Mouse (Mus musculus) intestine, postnatal 0 days (tissue): ENCODE data around the gene Ltbp3. TPM values are rescaled to one million over a fixed set of nuclear protein-coding genes. Genes with fewer than 3 reads are reported as not detected.
A peak's percentile ranks its signal among the peaks of the same experiment; 100 is the strongest.

Experiments used
- ATAC-seq: fragments of 200-750 bp; cut with Nextera tagmentation; 2 replicates; pipeline ENCODE4 v1.8.0; 2017; ENCODE audit warnings: mild to moderate bottlenecking, moderate TSS enrichment, moderate library complexity
- H3K27ac ChIP-seq: fragments of 300-500 bp; sonication (generic); 2 replicates; pipeline ENCODE4 v1.5.1; 2014; ENCODE audit warnings: mild to moderate bottlenecking, low read depth, low read length, moderate library complexity
- H3K27me3 ChIP-seq: fragments of 300-500 bp; sonication (generic); replicated peaks from 2 replicates; pipeline ENCODE4 v1.6.1; 2014; ENCODE audit warnings: low read length, mixed read lengths; ENCODE audit not compliant: control insufficient read depth, insufficient read depth
- H3K36me3 ChIP-seq: fragments of 300-500 bp; sonication (generic); 2 replicates; pipeline ENCODE4 v1.6.1; 2014; ENCODE audit warnings: mild to moderate bottlenecking, moderate library complexity; ENCODE audit not compliant: control insufficient read depth, insufficient read depth
- H3K4me1 ChIP-seq: fragments of 300-500 bp; sonication (generic); replicated peaks from 2 replicates; pipeline ENCODE4 v1.6.1; 2014; ENCODE audit warnings: antibody characterized with exemption, low read length, mixed read lengths; ENCODE audit not compliant: control insufficient read depth, insufficient read depth
- H3K4me2 ChIP-seq: fragments of 300-500 bp; sonication (generic); replicated peaks from 2 replicates; pipeline ENCODE4 v1.6.1; 2014; ENCODE audit warnings: low read depth, mild to moderate bottlenecking, moderate library complexity
- H3K4me3 ChIP-seq: fragments of 300-500 bp; sonication (generic); 2 replicates; pipeline ENCODE4 v1.5.1; 2014; ENCODE audit warnings: low read depth, low read length
- H3K9ac ChIP-seq: fragments of 300-500 bp; sonication (generic); 2 replicates; pipeline ENCODE4 v1.6.1; 2014; ENCODE audit warnings: mild to moderate bottlenecking, low read depth, low read length
- H3K9me3 ChIP-seq: fragments of 300-500 bp; sonication (generic); 2 replicates; pipeline ENCODE4 v1.6.1; 2016; ENCODE audit warnings: mixed run types; ENCODE audit not compliant: control insufficient read depth
- CTCF ChIP-seq: sonication (generic); IDR thresholded peaks from 2 replicates; pipeline ENCODE4 v1.5.1; 2016; ENCODE audit warnings: low read depth, mild to moderate bottlenecking, control low read depth, antibody characterized with exemption, moderate library complexity
- WGBS: fragments of 180-500 bp; shearing (Covaris S2); extraction: QIAGEN DNeasy Blood & Tissue Kit; methylation state at CpG from one replicate; pipeline ENCODE4 v1.1.7; 2014; 5-methylcytosine and 5-hydroxymethylcytosine counted together
- polyA plus RNA-seq: library from polyadenylated mRNA; unstranded; fragments of >200 nt; fragmentation: Nextera tagmentation; extraction: Ambion mirVana; gene quantifications from 2 replicates; pipeline ENCODE4 v1.2.1, GENCODE M21; 2015

Ltbp3 gene
- polyA plus RNA-seq = 11.9 and 15.6 TPM in 2 replicates

- Histone ChIP-seq H3K9me3 (no peaks in the 10 kb centered on the region), H3K36me3 (peaks cover 7% of the 10 kb centered on the region; the same call in 1 of the 2 replicates), H3K4me2 (peak within 1 kb of the TSS; percentile 88), H3K27me3 (peaks cover 17% of the 10 kb centered on the region), H3K27ac (peak within 1 kb of the TSS; percentile 68), H3K9ac (peak within 1 kb of the TSS; percentile 71), H3K4me1 (peaks cover 4% of the 10 kb centered on the region; the same call in 1 of the 2 replicates), H3K4me3 (peak within 1 kb of the TSS; percentile 59)
- peak; percentile 21; the same call in 1 of the 2 replicates for ATAC-seq
- no peak for TF ChIP-seq CTCF
- WGBS = 52% methylated on average over 14 of the region's 14 CpGs
Measured at GRCm38 (mm10) chr19:5740320-5741317, at the start of gene Ltbp3. Gene Ltbp3, plus strand, starts transcription at chr19:5740904.

GRCm38 (mm10) chr19:5691601-5692000, 49.1 kb upstream of the Ltbp3 start:
- ATAC-seq = no peak
- H3K4me1 ChIP-seq = peaks cover 16% of the 10 kb centered on the region
- no peak for TF ChIP-seq CTCF
- 60% methylated on average over 5 of the region's 5 CpGs for WGBS
- H3K9ac ChIP-seq = peak overlapping the region; percentile 86; the same call in 1 of the 2 replicates
- peak overlapping the region; percentile 84 for H3K4me3 ChIP-seq
- H3K27me3 ChIP-seq = no peaks in the 10 kb centered on the region
- H3K9me3 ChIP-seq = no peaks in the 10 kb centered on the region
- peak overlapping the region; percentile 62; the same call in 1 of the 2 replicates for H3K27ac ChIP-seq
- H3K4me2 ChIP-seq = peak overlapping the region; percentile 99
- H3K36me3 ChIP-seq = peaks cover 47% of the 10 kb centered on the region

GRCm38 (mm10) chr19:5692086-5692912, 48.4 kb upstream of the Ltbp3 start:
- Histone ChIP-seq H3K9ac (peak overlapping the region; percentile 86; the same call in 1 of the 2 replicates), H3K27ac (peak overlapping the region; percentile 62), H3K27me3 (no peaks in the 10 kb centered on the region), H3K36me3 (peaks cover 50% of the 10 kb centered on the region), H3K4me2 (peak overlapping the region; percentile 99), H3K4me3 (peak overlapping the region; percentile 84), H3K4me1 (peaks cover 14% of the 10 kb centered on the region), H3K9me3 (no peaks in the 10 kb centered on the region)
- no peak for ATAC-seq
- WGBS = 60% methylated on average over 10 of the region's 10 CpGs
- TF ChIP-seq CTCF = no peak

GRCm38 (mm10) chr19:5692913-5693396, 47.7 kb upstream of the Ltbp3 start:
- Histone ChIP-seq H3K4me3 (peak overlapping the region; percentile 9; the same call in 1 of the 2 replicates), H3K4me2 (peak overlapping the region; percentile 99), H3K4me1 (peaks cover 9% of the 10 kb centered on the region), H3K9ac (no peak overlapping the region), H3K27me3 (no peaks in the 10 kb centered on the region), H3K36me3 (peaks cover 55% of the 10 kb centered on the region), H3K9me3 (no peaks in the 10 kb centered on the region), H3K27ac (peak overlapping the region; percentile 62)
- ATAC-seq = no peak
- no peak for TF ChIP-seq CTCF
- 62% methylated on average over 10 of the region's 10 CpGs for WGBS

- H3K9me3 ChIP-seq = no peaks in the 10 kb centered on the region
- H3K9ac ChIP-seq = no peak overlapping the region
- no peak overlapping the region for H3K4me3 ChIP-seq
- WGBS = 82% methylated on average over 6 of the region's 6 CpGs
- no peaks in the 10 kb centered on the region for H3K27me3 ChIP-seq
- no peak for ATAC-seq
- peak overlapping the region; percentile 99; the same call in 1 of the 2 replicates for H3K4me2 ChIP-seq
- H3K4me1 ChIP-seq = peaks cover 9% of the 10 kb centered on the region
- H3K36me3 ChIP-seq = peaks cover 63% of the 10 kb centered on the region
- no peak for TF ChIP-seq CTCF
- no peak overlapping the region for H3K27ac ChIP-seq
Measured at GRCm38 (mm10) chr19:5693801-5694200, 46.9 kb upstream of the Ltbp3 start.
